Mouse (Mus musculus): Measurements from ENCODE around the gene Ptpdc1.

Gene Ptpdc1

DNA sequence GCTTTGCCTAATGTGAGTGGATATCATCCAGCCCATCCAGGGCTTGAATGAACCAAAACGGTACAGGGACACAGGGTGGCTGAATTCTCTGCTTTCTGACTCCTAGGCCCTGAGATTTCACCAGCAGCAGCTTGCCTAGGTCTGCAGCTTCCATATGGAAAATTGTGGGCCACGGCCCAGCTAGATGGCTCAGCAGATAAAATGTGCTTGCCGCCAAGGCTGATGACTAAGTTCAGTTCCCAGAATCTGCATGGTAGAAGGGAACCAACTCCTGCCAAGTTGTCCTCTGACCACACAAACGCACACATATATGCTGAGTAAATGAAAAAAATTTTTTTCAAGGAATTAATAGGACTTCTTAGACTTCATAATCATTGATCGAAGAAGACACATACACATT, 77.2 kb downstream of the Ptpdc1 start:
- no peak for DNase-seq (ENCODE audit: low spot score in 2 of 2)

DNA sequence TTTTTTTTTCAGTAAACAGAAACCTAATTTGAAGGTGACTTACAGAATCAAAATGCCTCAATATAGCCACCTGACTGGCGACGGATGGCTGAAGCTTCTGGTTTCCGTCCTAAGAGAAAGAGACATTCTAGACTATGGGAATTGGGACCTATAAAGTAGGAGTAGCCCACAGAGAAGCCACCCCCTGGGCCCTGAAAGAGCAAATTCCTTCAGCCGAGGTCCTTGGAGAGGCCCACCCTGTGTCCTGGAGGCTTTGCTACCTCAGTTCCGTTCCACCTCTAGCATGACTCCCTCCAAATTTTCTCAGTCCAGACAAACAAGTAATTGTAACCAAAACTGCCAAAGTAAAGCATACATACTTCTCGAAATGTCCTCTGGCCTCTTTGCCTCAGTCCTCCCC, 77.8 kb downstream of the Ptpdc1 start:
- DNase-seq (ENCODE audit: low spot score in 2 of 2), result no peak

DNA sequence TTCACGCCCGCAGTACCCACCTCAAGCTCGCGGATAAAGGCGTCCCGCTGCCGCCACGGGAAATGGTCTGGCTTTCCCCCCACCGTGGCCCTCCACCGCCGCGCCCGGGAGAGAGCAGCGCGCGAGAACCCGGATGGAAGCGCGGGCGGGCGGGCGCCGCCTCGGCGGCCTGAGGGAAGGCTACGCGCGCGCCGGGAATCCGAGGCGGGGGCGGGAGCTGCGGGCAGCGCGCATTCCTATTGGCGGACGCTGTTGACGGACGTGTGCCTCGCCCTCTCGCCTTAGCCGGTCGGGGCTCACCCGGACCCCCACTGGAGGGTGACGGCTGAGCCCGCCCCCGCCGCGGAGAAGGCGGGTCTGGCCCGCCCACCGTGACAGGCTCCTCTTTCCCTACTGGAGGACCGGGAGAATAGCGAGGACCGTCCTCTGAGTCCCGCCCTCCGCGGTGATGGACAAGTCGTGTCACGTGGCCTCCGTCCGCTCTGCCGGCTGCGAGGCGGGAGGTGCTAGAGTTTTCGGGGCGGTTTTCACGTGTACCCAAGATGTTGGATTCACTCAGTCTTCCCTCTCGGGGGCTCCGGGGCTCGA, 79.0 kb downstream of the Ptpdc1 start:
- peak; percentile 99 for DNase-seq (ENCODE audit: low spot score in 2 of 2)

DNA sequence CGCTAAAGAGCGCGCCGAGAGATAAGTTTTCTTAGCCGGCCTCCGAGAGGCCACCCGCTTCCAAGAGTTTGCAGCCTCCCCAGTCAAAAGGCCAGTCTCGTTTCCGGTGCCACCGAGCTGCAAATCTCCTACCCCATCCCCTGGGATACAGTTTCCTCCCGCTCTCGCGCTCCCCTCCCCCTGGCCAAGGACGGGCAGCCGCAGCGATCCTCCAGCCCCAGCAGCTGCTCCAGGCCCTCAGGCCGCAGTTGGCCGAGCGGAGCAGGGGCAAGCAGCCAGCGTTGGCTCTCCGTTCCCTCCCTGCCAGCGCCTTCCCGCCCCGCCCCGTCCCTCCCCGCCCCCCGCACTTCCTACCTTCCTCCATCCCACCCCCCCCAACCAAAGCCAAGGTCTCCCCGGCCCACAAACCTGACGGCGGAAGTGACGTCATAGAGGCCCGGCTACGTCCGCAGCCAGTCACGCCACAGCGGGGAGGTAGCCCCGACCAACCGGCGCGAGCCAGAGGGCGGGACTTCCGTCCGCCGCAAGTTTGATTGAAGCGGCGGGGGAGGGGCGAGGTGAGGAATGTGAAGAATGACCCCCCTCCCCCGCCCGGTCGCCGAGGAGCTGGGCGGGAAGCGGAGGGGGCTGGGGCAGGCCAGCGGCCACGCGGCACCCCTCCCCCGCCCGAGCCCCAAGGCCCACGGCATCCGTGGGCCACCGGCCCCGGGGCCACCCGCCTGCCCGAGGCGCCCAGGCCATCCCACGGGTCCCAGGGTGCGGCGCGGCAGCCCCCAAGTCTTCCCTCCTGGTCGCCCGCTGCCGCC, 79.8 kb downstream of the Ptpdc1 start:
- DNase-seq (ENCODE audit: low spot score in 2 of 2), result peak; percentile 84 to 92

DNA sequence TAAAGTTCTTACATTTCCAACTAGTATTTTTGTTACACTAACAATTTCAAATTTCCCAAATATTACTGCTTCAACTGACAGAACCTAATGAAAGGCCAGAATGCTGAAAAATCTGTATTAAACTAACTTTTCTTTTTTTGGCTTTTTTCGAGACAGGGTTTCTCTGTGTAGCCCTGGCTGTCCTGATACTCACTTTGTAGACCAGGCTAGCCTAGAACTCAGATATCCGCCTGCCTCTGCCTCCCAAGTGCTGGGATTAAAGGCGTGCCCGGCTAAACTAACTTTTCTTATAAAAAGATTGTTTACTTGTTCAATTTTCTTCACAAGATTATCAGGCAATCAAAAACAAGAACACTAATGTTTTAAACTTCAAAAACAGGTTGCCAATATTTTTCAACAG, 80.6 kb downstream of the Ptpdc1 start:
- DNase-seq (ENCODE audit: low spot score in 2 of 2), result no peak

DNA sequence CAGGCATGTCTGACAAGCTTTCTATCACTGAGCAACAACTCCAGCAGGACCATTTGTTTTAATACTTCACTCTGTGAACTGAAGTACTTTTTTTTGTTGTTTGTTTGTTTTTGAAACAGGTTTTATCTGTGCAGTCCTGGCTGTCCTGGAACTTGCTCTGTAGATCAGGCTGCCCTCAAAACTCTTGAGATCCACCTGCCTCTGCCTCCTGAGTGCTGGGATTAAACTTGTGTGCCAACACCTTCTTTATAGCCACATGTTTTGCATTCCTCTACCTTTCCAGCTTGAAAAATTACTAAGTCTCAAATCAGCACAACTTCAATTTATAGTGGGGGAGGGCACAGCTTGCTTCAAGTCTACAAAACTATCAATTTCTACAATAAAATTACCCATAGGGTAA, 81.1 kb downstream of the Ptpdc1 start:
- no peak for DNase-seq (ENCODE audit: low spot score in 2 of 2)

DNA sequence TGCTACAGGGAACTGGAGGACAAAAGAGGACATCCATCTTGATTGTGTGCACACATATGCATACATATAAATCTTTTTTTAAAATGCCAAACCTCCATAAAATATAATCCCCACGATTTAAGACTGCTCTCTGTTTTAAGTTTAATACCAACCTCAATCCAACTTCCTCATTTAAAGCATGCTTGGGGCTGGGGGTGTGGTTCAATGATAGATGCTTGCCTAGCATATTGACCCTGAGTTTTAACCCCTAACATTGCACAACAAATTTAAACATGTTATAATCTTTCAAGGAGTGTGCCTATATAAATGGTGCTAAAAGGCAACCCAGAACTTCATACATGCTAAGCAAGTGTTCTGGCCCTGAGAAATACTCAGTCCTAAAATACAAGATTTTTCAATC, 85.0 kb downstream of the Ptpdc1 start:
- no peak for DNase-seq (ENCODE audit: low spot score in 2 of 2)

DNA sequence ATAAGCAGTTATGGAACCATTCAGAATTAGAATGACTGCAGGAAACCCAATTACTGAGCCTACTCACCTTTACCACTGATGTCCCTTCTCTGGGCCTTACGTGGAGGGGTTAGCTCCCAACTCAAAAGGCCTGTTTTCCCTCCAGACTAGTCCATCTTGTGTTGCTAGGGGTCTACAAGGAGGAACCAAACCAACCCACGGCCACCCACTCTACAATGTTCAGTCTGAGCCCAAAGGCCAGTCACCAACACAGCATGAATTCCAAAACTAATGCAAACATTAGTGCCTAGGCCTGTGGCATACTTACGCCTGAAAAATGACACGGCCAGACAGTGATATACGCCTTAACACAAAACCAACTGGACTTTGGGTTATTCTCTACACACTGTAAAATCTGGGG, 92.0 kb downstream of the Ptpdc1 start:
- no peak for DNase-seq (ENCODE audit: low spot score in 2 of 2)

DNA sequence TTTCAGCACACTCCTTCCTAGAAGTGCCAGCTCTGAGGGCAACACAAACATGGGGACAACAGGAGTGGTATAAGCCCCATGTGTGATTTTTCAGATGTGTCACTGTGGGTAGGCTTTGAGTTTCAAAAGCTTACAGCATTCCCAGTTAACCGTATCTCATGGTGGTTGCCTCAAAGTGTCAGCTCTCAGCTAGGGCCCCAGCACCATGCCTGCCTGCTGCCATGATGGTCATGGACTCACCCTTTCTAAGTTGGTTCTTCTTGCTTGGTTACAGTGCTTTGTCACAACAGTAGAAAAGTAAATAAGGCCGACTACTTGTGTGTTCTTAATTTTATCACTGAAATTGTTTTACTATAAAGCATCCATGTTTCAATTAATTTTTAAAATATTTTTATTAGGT, 94.0 kb downstream of the Ptpdc1 start:
- DNase-seq (ENCODE audit: low spot score in 2 of 2), result no peak

DNA sequence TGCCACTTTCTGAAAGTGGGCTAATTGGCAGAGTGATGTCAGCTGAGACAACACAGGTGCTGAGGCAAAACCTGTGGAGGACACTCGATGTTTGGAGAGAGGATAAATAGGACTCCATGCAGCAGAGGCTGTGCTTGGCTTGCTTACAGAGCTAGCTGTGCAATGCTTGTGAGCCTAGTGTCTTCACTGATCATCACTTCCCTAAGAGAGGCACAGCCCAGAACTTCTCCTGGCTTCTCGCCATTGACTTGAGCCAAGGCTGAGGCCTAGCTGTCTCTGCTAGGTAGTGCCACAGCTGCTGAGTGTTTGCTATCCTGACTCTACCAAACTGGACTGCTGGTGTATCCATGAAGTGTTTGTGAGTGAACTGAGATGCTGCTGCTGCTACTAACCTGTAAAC, 94.8 kb downstream of the Ptpdc1 start:
- DNase-seq (ENCODE audit: low spot score in 2 of 2), result no peak

DNA sequence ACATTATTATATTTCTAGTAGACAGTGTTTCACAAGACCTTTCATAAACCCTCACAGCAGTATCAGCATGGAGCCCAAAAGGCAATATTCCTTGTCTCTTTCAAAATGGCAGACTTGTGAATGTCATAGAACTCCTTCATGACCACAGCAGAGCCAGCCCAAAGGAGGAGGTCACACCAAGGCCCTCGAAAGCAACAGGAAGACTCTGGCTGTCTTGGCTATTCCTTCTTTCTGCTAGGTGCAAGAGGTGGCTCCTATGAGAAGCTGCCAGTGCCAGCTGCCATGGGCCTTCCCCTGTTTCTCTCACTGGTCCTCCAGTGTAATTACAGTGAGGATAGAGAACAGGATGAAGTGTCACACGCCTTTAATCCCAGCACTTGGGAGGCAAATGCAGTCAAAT, 96.4 kb downstream of the Ptpdc1 start:
- DNase-seq (ENCODE audit: low spot score in 2 of 2), result no peak

DNA sequence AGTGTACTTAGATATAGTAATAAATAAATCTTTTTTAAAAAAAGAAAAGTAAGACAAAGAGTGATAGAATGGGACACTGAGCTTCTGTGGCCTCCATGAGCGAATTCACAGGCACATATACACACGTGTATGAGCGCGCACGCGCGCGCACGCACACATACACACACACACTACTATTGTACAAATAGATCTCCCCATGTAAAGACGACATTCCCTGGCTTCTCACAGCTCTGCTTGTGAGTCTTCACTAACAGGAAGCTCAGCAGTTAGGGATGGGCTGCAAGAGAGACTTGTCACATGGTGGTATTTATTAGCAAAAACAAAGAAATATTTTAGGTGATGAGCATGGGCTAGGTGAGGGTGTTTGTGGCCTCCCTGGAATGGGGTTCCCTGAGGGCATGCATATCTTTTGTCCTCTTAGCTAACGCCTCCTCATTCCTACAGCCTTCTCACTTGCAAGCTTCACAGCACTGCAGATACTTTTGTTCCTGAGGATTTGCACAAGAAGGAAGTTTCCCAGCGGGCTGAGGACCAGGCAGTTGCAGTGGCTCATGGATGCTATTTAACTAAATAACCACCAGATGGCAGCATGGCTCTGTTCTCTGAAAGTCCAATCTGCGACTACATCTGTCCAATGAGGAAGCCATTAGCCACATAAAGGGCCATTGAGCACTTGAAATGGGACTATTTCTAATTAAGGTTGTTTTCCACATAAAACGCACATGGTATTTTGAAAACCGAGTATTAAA, 97.2 kb downstream of the Ptpdc1 start:
- peak in 1 of 2 experiments; percentile 59 for DNase-seq (ENCODE audit: low spot score in 2 of 2)

All from frontal cortex, postnatal 25 days (tissue).